Mouse (Mus musculus): ENCODE data around the gene Ercc2.

Ercc2 gene

GRCm38 (mm10) chr7:19381377-19382165 lies at the start of gene Ercc2:
TSS of gene Ercc2 (plus strand) at chr7:19382010.
- peak; percentile 97 for DNase-seq (ENCODE audit: low spot score in 2 of 2)

GRCm38 (mm10) chr7:19332709-19333352 lies 49.0 kb upstream of the Ercc2 start:
- DNase-seq (ENCODE audit: low spot score in 2 of 2) = peak; percentile 85 to 88

GRCm38 (mm10) chr7:19335583-19335982 lies 46.2 kb upstream of the Ercc2 start:
- DNase-seq (ENCODE audit: low spot score in 2 of 2) = no peak

- DNase-seq (ENCODE audit: low spot score in 2 of 2) = peak in 1 of 2 experiments; percentile 56
Measured at GRCm38 (mm10) chr7:19337122-19337521, 44.7 kb upstream of the Ercc2 start.

- no peak for DNase-seq (ENCODE audit: low spot score in 2 of 2)
Measured at GRCm38 (mm10) chr7:19338060-19338459, 43.8 kb upstream of the Ercc2 start.

- no peak for DNase-seq (ENCODE audit: low spot score in 2 of 2)
Measured at GRCm38 (mm10) chr7:19338596-19338995, 43.2 kb upstream of the Ercc2 start.

- DNase-seq (ENCODE audit: low spot score in 2 of 2) = no peak
Measured at GRCm38 (mm10) chr7:19341250-19341649, 40.6 kb upstream of the Ercc2 start.

- DNase-seq (ENCODE audit: low spot score in 2 of 2) = peak; percentile 50 to 69
Measured at GRCm38 (mm10) chr7:19341761-19342409, 39.9 kb upstream of the Ercc2 start.

- peak; percentile 80 to 84 for DNase-seq (ENCODE audit: low spot score in 2 of 2)
Measured at GRCm38 (mm10) chr7:19342481-19343027, 39.3 kb upstream of the Ercc2 start.

GRCm38 (mm10) chr7:19343210-19343808 lies 38.5 kb upstream of the Ercc2 start:
- DNase-seq (ENCODE audit: low spot score in 2 of 2) = peak in 1 of 2 experiments; percentile 50

GRCm38 (mm10) chr7:19344237-19344847 lies 37.5 kb upstream of the Ercc2 start, which contains the start of gene Ercc1:
TSS of gene Ercc1 (plus strand) at chr7:19344778.
- no peak for DNase-seq (ENCODE audit: low spot score in 2 of 2)

GRCm38 (mm10) chr7:19344938-19345471 lies 36.8 kb upstream of the Ercc2 start:
- DNase-seq (ENCODE audit: low spot score in 2 of 2) = peak; percentile 94 to 96

GRCm38 (mm10) chr7:19349188-19349915 lies 32.5 kb upstream of the Ercc2 start:
- DNase-seq (ENCODE audit: low spot score in 2 of 2) = no peak

GRCm38 (mm10) chr7:19350221-19350620 lies 31.6 kb upstream of the Ercc2 start:
- DNase-seq (ENCODE audit: low spot score in 2 of 2) = no peak

- no peak for DNase-seq (ENCODE audit: low spot score in 2 of 2)
Measured at GRCm38 (mm10) chr7:19354991-19355390, 26.8 kb upstream of the Ercc2 start.

- DNase-seq (ENCODE audit: low spot score in 2 of 2) = no peak
Measured at GRCm38 (mm10) chr7:19356311-19356710, 25.5 kb upstream of the Ercc2 start.

GRCm38 (mm10) chr7:19357381-19358375 lies 24.1 kb upstream of the Ercc2 start:
- no peak for DNase-seq (ENCODE audit: low spot score in 2 of 2)

GRCm38 (mm10) chr7:19358634-19359033 lies 23.2 kb upstream of the Ercc2 start:
- DNase-seq (ENCODE audit: low spot score in 2 of 2) = no peak

GRCm38 (mm10) chr7:19359299-19359891 lies 22.4 kb upstream of the Ercc2 start, which contains the start of the genes Cd3eap and Ppp1r13l:
TSS of gene Cd3eap (minus strand) at chr7:19359483.
TSS of gene Ppp1r13l (plus strand) at chr7:19359749.
- DNase-seq (ENCODE audit: low spot score in 2 of 2) = peak; percentile 85 to 87

Data from right cerebral cortex, postnatal 36 days (tissue).